Mouse (Mus musculus): ENCODE data around the gene Cluh. TPM values are rescaled to one million over a fixed set of nuclear protein-coding genes. Genes with fewer than 3 reads are reported as not detected.
A peak's percentile ranks its signal among the peaks of the same experiment; 100 is the strongest.

Gene Cluh
- total RNA-seq, 1 experiment = 73.5 TPM

GRCm38 (mm10) chr11:74648676-74649075, 619 bp upstream of the Cluh start:
- H3K9me3 ChIP-seq (ENCODE audit: control insufficient read depth, insufficient read depth, low read depth, low read length) = no peaks in the 10 kb centered on the region
- no peak overlapping the region; the same call in 1 of the 2 replicates for H3K9ac ChIP-seq (ENCODE audit: insufficient read depth, low read depth, low read length, poor library complexity, severe bottlenecking)
- peak overlapping the region; percentile 90 to 94; a peak in 3 of 4 replicates for H3K4me3 ChIP-seq (ENCODE audit: insufficient read depth in 1 of 2, low read depth in 1 of 2, low read length in 2 of 2, poor library complexity in 1 of 2, severe bottlenecking in 1 of 2)
- no peak for DNase-seq (ENCODE audit: low read depth, low spot score)
- in situ Hi-C loops (cut with MboI; ENCODE audit: low sequenced_read_pairs in 2 of 2, unreplicated experiment in 2 of 2) = no loop called here
- peaks cover 9 to 26% of the 10 kb centered on the region in 2 experiments for H3K4me1 ChIP-seq (ENCODE audit: control insufficient read depth in 2 of 2, insufficient read depth in 2 of 2, low read length in 2 of 2, poor library complexity in 1 of 2)
- H3K27ac ChIP-seq (ENCODE audit: insufficient read depth, low read depth, low read length, poor library complexity, severe bottlenecking) = peak overlapping the region; percentile 7; the same call in 1 of the 2 replicates
- H3K36me3 ChIP-seq (ENCODE audit: control insufficient read depth, insufficient read depth, low read length, poor library complexity, severe bottlenecking) = peaks cover 5% of the 10 kb centered on the region; the same call in 1 of the 2 replicates
- TF ChIP-seq ZC3H11A (IDR thresholded peaks at IDR 0.05; ENCODE audit: borderline replicate concordance, low read depth, low read length) (no peak), CHD2 (IDR thresholded peaks at IDR 0.05; ENCODE audit: low read depth, low read length) (no peak), MAFK (IDR thresholded peaks at IDR 0.05; ENCODE audit: insufficient read depth, low read depth, low read length) (no peak), ZNF384 (IDR thresholded peaks at IDR 0.05; ENCODE audit: low read depth, low read length) (no peak), HCFC1 (IDR thresholded peaks at IDR 0.05; ENCODE audit: borderline replicate concordance, insufficient read depth, low read length) (no peak)

- Histone ChIP-seq H3K27ac (ENCODE audit: insufficient read depth, low read depth, low read length, poor library complexity, severe bottlenecking) (peak overlapping the region; percentile 72), H3K4me1 (ENCODE audit: control insufficient read depth in 2 of 2, insufficient read depth in 2 of 2, low read length in 2 of 2, poor library complexity in 1 of 2) (peaks cover 9 to 26% of the 10 kb centered on the region in 2 experiments)
- in situ Hi-C loops (cut with MboI; ENCODE audit: low sequenced_read_pairs in 2 of 2, unreplicated experiment in 2 of 2) = loop anchor here in 1 of 2 experiments (25.0 kb wide), 1 partner anchor 837 kb away; the partner anchor contains the start of gene Prpf8
Measured at GRCm38 (mm10) chr11:74649647-74650551, 604 bp downstream of the Cluh start.

GRCm38 (mm10) chr11:74650576-74651100, 1.3 kb downstream of the Cluh start:
- in situ Hi-C loops (cut with MboI; ENCODE audit: low sequenced_read_pairs in 2 of 2, unreplicated experiment in 2 of 2) = loop anchor here in 1 of 2 experiments (25.0 kb wide), 1 partner anchor 837 kb away; the partner anchor contains the start of gene Prpf8
- H3K27ac ChIP-seq (ENCODE audit: insufficient read depth, low read depth, low read length, poor library complexity, severe bottlenecking) = no peak overlapping the region
- DNase-seq (ENCODE audit: low read depth, low spot score) = no peak
- H3K4me1 ChIP-seq (ENCODE audit: control insufficient read depth in 2 of 2, insufficient read depth in 2 of 2, low read length in 2 of 2, poor library complexity in 1 of 2) = peaks cover 9 to 26% of the 10 kb centered on the region in 2 experiments
- H3K9me3 ChIP-seq (ENCODE audit: control insufficient read depth, insufficient read depth, low read depth, low read length) = no peaks in the 10 kb centered on the region
- H3K4me3 ChIP-seq (ENCODE audit: insufficient read depth in 1 of 2, low read depth in 1 of 2, low read length in 2 of 2, poor library complexity in 1 of 2, severe bottlenecking in 1 of 2) = peak overlapping the region; percentile 90 to 94
- H3K36me3 ChIP-seq (ENCODE audit: control insufficient read depth, insufficient read depth, low read length, poor library complexity, severe bottlenecking) = peaks cover 5% of the 10 kb centered on the region; the same call in 1 of the 2 replicates
- H3K9ac ChIP-seq (ENCODE audit: insufficient read depth, low read depth, low read length, poor library complexity, severe bottlenecking) = peak overlapping the region; percentile 94
- TF ChIP-seq CHD2 (IDR thresholded peaks at IDR 0.05; ENCODE audit: low read depth, low read length) (no peak), HCFC1 (IDR thresholded peaks at IDR 0.05; ENCODE audit: borderline replicate concordance, insufficient read depth, low read length) (no peak), ZNF384 (IDR thresholded peaks at IDR 0.05; ENCODE audit: low read depth, low read length) (no peak), MAFK (IDR thresholded peaks at IDR 0.05; ENCODE audit: insufficient read depth, low read depth, low read length) (no peak), ZC3H11A (IDR thresholded peaks at IDR 0.05; ENCODE audit: borderline replicate concordance, low read depth, low read length) (no peak)

More at GRCm38 (mm10) chr11:74649647-74650551, 604 bp downstream of the Cluh start:
- Histone ChIP-seq H3K36me3 (ENCODE audit: control insufficient read depth, insufficient read depth, low read length, poor library complexity, severe bottlenecking) (peaks cover 5% of the 10 kb centered on the region; the same call in 1 of the 2 replicates), H3K4me3 (ENCODE audit: insufficient read depth in 1 of 2, low read depth in 1 of 2, low read length in 2 of 2, poor library complexity in 1 of 2, severe bottlenecking in 1 of 2) (peak overlapping the region; percentile 90 to 94), H3K9me3 (ENCODE audit: control insufficient read depth, insufficient read depth, low read depth, low read length) (no peaks in the 10 kb centered on the region), H3K9ac (ENCODE audit: insufficient read depth, low read depth, low read length, poor library complexity, severe bottlenecking) (peak overlapping the region; percentile 94)
- no peak for TF ChIP-seq ZC3H11A (IDR thresholded peaks at IDR 0.05; ENCODE audit: borderline replicate concordance, low read depth, low read length)
- no peak for TF ChIP-seq MAFK (IDR thresholded peaks at IDR 0.05; ENCODE audit: insufficient read depth, low read depth, low read length)
- no peak for TF ChIP-seq CHD2 (IDR thresholded peaks at IDR 0.05; ENCODE audit: low read depth, low read length)
- no peak; the same call in 1 of the 2 replicates for TF ChIP-seq HCFC1 (IDR thresholded peaks at IDR 0.05; ENCODE audit: borderline replicate concordance, insufficient read depth, low read length)
- no peak for TF ChIP-seq ZNF384 (IDR thresholded peaks at IDR 0.05; ENCODE audit: low read depth, low read length)
- no peak for DNase-seq (ENCODE audit: low read depth, low spot score)

GRCm38 (mm10) chr11:74652791-74653191, 3.5 kb downstream of the Cluh start:
- H3K4me3 ChIP-seq (ENCODE audit: insufficient read depth in 1 of 2, low read depth in 1 of 2, low read length in 2 of 2, poor library complexity in 1 of 2, severe bottlenecking in 1 of 2) = no peak overlapping the region
- no peak overlapping the region for H3K27ac ChIP-seq (ENCODE audit: insufficient read depth, low read depth, low read length, poor library complexity, severe bottlenecking)
- no peak for TF ChIP-seq HCFC1 (IDR thresholded peaks at IDR 0.05; ENCODE audit: borderline replicate concordance, insufficient read depth, low read length)
- TF ChIP-seq MAFK (IDR thresholded peaks at IDR 0.05; ENCODE audit: insufficient read depth, low read depth, low read length) = no peak
- no peak for TF ChIP-seq CHD2 (IDR thresholded peaks at IDR 0.05; ENCODE audit: low read depth, low read length)
- no peak for TF ChIP-seq ZNF384 (IDR thresholded peaks at IDR 0.05; ENCODE audit: low read depth, low read length)
- TF ChIP-seq ZC3H11A (IDR thresholded peaks at IDR 0.05; ENCODE audit: borderline replicate concordance, low read depth, low read length) = no peak
- no peak for DNase-seq (ENCODE audit: low read depth, low spot score)
- no peaks in the 10 kb centered on the region for H3K9me3 ChIP-seq (ENCODE audit: control insufficient read depth, insufficient read depth, low read depth, low read length)
- peaks cover 20% of the 10 kb centered on the region for H3K36me3 ChIP-seq (ENCODE audit: control insufficient read depth, insufficient read depth, low read length, poor library complexity, severe bottlenecking)
- H3K4me1 ChIP-seq (ENCODE audit: control insufficient read depth in 2 of 2, insufficient read depth in 2 of 2, low read length in 2 of 2, poor library complexity in 1 of 2) = peaks cover 9 to 26% of the 10 kb centered on the region in 2 experiments
- no peak overlapping the region for H3K9ac ChIP-seq (ENCODE audit: insufficient read depth, low read depth, low read length, poor library complexity, severe bottlenecking)
- in situ Hi-C loops (cut with MboI; ENCODE audit: low sequenced_read_pairs in 2 of 2, unreplicated experiment in 2 of 2) = loop anchor here in 1 of 2 experiments (25.0 kb wide), 1 partner anchor 835 kb away; the partner anchor contains the start of gene Prpf8
